Mouse (Mus musculus) ES-Bruce4 (cell line): ENCODE results near the gene Phf10.

Source experiments
- CTCF ChIP-seq: IDR thresholded peaks from one replicate; pipeline ENCODE4 v1.8.1; 2011; ENCODE audit warnings: low read depth, low read length
- POLR2A ChIP-seq: IDR thresholded peaks from one replicate; pipeline ENCODE4 v1.8.1; 2011; ENCODE audit warnings: low read length; ENCODE audit not compliant: insufficient read depth

DNA sequence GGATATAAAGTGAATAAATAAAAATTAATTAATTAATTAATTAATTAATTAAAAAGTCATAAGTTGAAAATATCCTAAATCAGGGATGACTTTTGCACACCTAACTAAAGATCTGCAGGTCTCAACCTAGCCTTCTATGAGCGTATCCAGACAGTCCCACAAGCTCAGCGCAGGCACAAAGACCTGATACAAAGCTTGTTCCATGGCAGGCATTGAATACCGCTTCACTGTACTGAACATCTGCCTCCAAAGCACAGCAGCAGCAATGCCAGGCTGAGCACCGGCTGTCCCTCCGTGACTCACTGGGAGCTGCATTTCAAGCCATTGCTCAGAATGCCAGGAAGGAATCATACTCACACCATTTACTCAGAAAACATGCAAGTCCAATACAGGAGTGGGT, 50.3 kb downstream of the Phf10 start:
- TF ChIP-seq CTCF (no peak), POLR2A (no peak)
